Mouse (Mus musculus): ENCODE results near the gene Sdccag8.
A peak's percentile ranks its signal among the peaks of the same experiment; 100 is the strongest.

Gene Sdccag8

GRCm38 (mm10) chr1:177013313-177013712, 198.9 kb downstream of the Sdccag8 start:
- DNase-seq, result no peak

DNA sequence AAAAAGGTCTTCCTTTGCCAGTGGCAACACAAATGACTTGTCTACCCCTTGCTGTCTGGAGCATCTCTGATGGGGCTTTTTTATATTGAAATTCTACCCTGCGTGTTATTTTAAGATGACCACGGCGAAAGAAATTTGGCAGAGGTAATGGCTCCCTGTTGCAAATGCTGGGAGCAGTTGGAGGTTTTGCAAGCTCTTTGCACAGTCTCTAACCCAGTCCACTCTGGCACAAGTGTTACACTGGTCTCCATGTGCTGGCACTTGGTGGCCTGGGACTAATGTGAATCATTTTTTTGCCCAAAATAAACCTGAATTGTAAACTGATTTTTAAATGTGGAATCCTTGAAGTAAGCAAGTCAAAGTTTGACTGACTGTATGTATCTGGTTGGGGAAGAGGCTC, 199.3 kb downstream of the Sdccag8 start:
- DNase-seq, result peak; percentile 68

DNA sequence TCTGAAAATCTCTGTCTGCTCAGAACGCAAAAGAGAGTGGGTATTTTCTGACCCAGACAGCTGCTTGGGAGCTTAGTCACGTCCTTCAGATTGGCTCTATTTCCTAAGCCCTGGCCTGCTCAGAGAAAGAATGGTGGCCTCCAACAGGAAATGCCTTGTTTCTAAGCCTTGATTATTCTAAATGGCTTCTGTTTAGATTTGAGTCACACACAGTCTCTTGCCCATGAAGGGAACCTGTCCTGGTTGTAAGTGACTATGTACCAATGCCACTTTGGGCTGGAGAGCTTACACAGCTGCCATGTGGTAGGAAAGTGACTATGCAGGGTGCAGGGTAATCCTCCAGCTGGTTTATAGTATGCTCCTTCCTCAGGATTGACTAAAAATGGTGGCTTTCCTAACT, 199.9 kb downstream of the Sdccag8 start:
- no peak for DNase-seq

DNA sequence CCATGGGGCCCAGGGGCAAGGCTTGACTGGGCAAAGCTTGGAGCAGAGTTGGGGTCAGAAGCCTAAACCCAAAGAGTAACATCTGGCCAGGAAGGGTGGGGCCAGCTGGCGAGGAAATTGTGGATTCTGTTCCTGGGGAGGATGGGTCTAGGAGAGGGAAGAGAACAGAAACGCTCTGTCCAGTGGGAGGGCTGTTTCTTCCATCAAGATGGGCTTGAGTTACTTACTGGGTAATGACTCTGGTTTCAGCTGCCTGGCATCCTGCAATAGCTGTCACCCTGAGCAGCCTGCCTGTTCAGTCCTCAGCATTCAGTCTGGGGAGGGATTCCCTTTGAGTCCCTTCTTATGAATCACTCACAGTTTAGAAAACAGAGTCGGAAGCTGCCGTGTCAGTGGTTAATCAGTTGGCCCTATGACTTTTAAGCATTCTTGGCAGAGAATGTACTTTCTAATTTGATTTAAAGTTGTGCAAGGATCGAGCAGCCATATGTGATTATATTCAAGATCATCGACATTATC, 200.5 kb downstream of the Sdccag8 start:
- DNase-seq, result no peak

GRCm38 (mm10) chr1:177015917-177016316, 201.5 kb downstream of the Sdccag8 start:
- no peak for DNase-seq

DNA sequence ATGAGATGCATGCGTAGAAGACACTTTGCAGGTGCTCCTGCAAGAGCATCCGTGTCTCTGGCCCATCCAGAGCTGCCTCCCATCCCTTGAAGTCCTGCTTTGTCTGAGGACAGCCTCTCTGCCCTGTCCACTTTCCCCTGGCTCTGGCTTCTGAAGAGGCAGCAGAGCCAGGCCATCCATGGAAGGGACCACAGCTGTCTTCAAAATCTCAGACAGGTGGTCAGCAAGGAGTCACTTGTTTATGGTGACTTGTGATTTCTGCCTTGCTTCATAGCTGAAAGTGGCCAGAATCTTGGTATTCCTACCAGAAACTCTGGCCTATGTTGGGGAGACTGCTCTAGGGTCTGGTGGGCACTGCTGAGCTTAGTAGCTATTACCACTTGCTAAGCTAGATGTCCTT, 202.3 kb downstream of the Sdccag8 start:
- no peak for DNase-seq

DNA sequence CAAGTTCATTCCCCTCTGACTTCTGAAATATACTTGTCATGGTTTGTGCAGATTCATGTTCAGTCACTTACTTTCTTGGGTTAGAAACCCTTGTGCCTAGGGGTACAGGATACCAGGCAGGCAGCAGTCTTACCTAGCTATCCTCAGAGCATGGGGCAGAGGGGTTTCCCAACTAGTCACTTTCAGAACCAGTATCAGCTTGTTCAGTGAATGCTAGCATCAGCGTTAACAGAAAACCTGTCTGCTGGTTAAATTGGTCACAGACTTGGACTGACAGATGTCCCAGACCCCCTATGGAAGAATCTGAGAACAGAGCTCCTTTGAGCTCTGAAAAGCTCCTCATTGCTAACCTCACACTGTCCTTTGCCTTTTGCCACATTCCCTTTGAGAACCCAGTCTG, 204.3 kb downstream of the Sdccag8 start:
- DNase-seq, result no peak

DNA sequence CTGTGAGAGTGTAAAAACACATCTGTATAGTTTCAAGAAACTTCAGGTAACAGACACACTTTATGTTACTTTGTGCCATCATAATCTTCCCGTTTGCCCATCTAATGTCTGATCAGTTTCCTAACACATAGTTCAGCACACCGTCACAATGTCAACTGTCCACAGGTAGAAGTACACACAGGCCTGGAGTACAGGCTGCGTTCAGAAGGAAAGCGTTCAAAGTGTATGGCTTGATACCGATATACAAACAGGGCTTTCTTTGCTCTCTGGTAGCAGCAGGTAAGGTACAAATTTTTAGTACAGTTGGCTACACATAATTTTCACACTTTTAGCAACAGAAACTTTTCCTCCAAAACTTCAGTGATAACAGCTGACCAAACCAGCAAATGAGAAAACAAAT, 205.2 kb downstream of the Sdccag8 start:
- DNase-seq, result no peak

DNA sequence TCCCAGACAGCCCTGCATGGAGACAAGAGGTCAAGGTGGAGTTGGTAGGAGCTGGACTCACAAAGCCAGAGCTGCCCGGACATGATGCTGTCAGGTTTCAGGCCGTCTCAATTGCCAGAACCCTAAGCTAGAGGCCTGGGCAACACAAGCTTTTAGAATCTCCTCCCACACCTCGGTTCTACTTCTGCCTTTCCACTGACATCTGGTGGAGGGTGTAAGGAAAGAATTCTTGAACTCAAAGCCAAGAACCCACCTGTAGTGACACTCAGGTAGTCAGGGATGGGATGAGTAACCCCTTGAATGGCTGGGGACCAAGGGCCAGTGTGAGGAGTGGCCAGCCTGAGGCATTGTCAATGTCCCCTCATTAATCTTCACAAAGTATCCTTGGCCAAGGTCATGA, 208.3 kb downstream of the Sdccag8 start:
- DNase-seq, result no peak

GRCm38 (mm10) chr1:177027706-177028105, 213.2 kb downstream of the Sdccag8 start:
- DNase-seq, result no peak

DNA sequence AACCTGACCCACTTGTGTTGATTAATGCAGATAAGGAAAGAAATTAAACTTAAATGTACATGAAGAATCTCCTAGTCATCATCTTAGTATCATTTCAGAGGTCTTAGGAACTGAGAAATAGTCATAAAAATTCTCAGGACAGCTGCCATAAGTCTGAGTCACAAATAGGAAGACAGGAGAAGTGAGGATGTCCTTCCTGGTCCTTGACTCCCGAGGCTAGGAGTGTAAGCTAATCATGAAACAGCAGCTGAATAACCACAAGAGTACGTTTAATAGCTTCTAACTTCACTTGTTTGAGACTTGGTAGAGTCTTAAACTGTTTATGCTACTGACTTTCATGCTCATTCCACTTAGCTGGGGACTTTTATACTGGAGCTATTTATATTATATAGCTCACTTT, 214.6 kb downstream of the Sdccag8 start:
- no peak for DNase-seq

DNA sequence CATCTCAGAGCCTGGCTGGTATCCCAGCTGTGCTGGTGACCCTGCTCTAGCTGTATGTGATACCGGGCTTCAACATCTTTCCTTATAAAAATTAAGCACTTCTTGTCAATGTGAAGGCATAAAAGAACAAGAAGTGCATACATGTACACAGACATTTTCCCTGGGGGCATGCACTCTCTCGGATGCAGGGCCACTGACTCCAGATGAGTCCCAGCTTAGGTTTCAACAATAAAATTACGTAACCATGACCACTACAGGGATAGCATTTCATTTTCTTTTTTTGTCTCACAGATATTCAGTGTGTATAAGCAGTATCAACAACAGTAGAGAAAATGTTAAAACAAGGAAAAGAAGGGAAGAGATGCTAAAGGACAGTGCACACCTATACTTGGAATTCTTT, 216.2 kb downstream of the Sdccag8 start:
- DNase-seq, result no peak

DNA sequence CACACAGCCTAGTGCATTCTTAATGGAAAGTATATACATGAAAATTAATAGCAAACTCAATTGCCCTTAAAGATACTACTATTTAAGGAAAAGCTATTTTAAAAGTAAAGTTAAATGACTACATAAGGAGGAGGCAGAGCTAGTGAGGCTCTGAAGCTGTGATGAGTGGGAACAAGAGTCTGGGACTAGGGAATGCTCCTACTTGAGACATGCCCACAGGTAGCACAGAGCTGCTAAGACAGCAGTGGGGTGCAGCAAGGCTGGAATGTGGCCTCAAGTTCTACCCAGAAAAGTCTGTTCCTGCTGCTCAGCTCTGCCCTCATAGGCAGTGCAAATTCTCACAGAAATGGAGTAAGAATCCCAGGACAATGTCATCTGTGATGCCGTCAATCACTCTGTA, 216.7 kb downstream of the Sdccag8 start:
- no peak for DNase-seq

GRCm38 (mm10) chr1:177032233-177032632, 217.8 kb downstream of the Sdccag8 start:
- no peak for DNase-seq

DNA sequence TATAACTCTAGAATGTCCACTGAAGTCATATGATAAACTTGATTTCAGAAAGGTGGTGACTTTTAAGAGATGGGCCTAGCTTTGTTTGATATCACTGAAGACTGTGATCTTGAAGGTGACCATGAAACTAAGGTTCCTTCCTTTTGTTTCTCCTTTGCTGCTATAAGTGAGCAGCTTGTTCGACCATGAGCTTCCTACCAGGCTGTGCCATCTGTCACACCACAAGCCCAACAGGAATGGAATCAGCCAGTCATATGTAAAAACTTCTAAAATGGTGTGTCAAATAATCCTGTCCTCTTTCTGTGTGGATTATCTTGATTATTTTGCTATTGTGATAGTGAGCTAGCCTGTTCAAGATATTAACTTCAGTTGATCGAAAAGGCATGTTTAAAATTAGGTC, 221.0 kb downstream of the Sdccag8 start:
- DNase-seq, result peak; percentile 89

DNA sequence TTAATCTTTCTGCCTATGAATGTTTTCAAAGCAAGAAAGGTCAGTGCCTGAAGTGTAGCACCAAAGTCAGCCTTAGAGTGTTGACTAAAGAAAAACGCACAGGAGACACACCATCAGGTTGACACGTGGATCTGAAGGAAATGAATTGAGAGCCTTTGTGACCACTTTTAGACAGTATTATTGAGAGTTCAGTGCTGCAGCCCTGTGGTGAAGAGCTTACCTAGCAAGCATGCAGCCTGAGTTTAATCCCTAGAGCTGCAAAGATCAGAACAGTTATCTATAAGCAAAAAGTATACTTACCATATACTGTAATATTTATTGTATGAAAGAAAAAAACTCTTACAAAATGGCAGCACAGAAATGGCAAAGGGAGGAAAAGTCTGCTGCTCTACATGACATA, 223.9 kb downstream of the Sdccag8 start:
- DNase-seq, result no peak

DNA sequence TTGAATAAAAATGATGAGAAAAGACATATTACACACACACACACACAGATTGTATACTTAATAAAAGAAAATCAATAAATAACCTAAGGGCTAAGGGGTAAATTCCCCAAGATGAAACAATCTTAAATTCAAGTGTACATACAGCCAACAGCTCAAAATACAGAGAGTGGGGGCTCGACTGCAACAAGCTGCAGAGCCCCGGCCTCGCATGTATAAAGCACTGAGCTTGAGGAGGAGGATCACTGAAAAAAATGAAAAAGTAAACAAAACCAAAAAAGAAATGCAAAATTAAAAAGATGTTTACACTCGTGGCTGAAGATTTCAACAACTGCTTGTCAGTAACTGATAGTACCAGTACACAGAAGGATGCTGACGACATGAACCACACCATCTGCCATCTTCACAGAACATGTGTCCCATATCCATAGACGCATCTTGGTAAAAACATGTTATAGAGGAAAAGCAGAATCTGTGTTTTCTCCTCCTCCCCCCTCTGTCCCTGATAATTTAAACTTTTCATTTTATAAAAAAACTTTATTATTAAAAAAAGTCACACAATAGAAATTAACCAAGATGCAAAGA, 224.7 kb downstream of the Sdccag8 start:
- DNase-seq, result no peak

DNA sequence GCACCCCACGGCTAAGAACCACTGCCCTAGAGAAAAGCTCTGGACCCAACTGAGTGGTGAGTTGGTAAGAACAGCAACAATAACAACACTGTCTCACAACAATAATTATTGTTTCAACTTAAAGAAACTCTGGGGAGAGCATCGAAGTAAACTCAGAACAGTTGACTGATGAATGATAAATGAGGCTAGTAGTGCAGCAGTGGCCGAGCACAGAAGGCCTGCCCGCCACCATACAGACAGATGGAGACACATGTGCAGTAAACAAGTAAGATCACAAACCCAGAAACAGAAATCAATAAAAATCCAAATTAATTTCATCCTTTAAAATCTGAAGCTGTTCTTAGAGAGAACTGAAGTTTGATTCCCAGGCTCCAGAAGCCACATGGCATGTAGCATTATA, 225.6 kb downstream of the Sdccag8 start:
- no peak for DNase-seq

GRCm38 (mm10) chr1:177045885-177046284, 231.4 kb downstream of the Sdccag8 start:
- DNase-seq, result no peak

DNA sequence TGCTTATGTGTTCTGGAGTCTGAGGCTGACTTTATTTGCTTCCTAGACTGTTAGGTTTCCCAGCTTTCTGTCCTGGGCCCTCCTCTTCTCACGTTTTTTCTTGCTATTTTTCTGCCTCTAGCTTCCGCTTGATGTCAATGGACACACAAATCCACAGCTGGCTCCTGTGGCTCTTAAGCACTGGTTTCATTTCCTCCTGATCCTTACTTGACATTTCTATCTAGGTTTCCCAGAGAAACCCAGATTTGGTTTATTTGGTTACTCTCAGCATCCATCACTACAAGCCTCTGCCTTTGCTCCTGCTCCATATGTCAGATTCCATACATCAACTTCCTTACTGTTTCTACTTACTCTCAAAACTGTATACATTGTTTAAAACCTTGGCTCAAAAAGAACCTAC, 232.5 kb downstream of the Sdccag8 start:
- no peak for DNase-seq

- no peak for DNase-seq
These were observed 234.3 kb downstream of the Sdccag8 start for GRCm38 (mm10) chr1:177048773-177049172.

- DNase-seq, result peak; percentile 76
These were observed 237.0 kb downstream of the Sdccag8 start for GRCm38 (mm10) chr1:177051366-177051963.

DNA sequence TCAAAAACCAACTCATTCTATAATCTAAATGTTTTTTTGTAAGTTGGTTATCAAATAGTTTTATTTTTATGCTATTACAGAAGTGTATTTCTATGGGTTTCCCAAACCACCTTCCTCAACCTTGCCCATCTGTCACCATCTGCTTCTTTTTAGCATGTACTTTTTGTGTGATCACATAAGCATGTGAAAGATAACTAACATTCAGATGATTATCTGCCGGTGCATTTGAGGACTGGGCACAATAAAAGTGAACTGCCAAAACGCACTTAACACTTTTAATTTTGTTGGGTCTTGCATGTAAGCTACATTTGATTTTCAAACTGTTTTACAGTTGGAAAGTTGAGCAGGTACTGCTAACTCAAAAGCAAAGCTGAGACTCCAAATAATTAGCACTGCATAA, 240.4 kb downstream of the Sdccag8 start:
- DNase-seq, result peak; percentile 72

DNA sequence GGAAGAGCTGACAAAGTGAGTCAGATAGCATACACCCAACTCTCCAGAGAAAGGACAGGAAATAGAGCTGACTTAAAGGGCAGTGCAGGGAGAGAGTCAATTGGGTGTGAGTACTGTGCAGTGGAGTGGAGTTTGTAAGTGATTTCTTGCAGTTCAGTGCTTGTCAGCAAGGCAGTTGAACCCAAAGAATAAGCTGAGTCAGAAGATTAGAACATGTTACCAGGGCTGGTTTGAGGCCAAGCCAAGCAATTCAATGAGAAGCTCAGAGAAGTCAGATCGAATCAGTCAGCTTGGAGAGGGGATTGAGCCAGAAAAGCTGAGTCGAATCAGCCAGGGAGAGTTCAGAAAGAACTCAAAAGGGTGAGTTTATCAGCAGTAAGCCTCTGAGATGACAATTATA, 247.3 kb downstream of the Sdccag8 start:
- DNase-seq, result no peak

GRCm38 (mm10) chr1:177065732-177066131, 251.3 kb downstream of the Sdccag8 start:
- DNase-seq, result no peak
